ENCODE assay signal across 8 mouse cellular contexts in genomic region chr11:93884901-93885571, GRCm38 (mm10). TPM values are rescaled to one million over a fixed set of nuclear protein-coding genes. Genes with fewer than 3 reads are reported as not detected.
DNase-seq lines count a peak whose midpoint lies in the region; ATAC-seq and TF ChIP-seq lines count a peak whose summit lies in the region.

No protein-coding gene starts in this region.

- no peaks in the 10 kb centered on the region for H3K9me3 ChIP-seq in ES-E14 (ENCODE audit: control insufficient read depth, insufficient read depth, low read depth, low read length)
- H3K9me3 ChIP-seq in heart, embryonic 16.5 days (replicated peaks; ENCODE audit: control insufficient read depth, low read length) = no peaks in the 10 kb centered on the region

- H3K27ac ChIP-seq in ES-E14 (ENCODE audit: insufficient read depth, low read depth, low read length, poor library complexity, severe bottlenecking) = peak overlapping the region; percentile 94
- H3K27ac ChIP-seq in brown adipose tissue, adult 24 weeks (replicated peaks; ENCODE audit: low read depth, low read length) = peak overlapping the region; percentile 68
- H3K27ac ChIP-seq in heart, embryonic 16.5 days (ENCODE audit: low read length) = peak overlapping the region; percentile 96

- ATAC-seq in erythroid progenitor cell, adult 5-6 weeks (replicated peaks; ENCODE audit: low FRiP score, poor library complexity, severe bottlenecking) = peak; percentile 73
- peak; percentile 47 for ATAC-seq in heart, embryonic 16.5 days (replicated peaks; ENCODE audit: extremely low read depth, insufficient read depth, low FRiP score)
- peak; percentile 57 for ATAC-seq in neutrophil, adult 5-6 weeks (ENCODE audit: extremely low read depth, insufficient number of reproducible peaks, low FRiP score, poor library complexity, severe bottlenecking)

- TF ChIP-seq CTCF in lung, adult 2 months (IDR thresholded peaks at IDR 0.05; ENCODE audit: insufficient read depth, low read length) = no peak

- in situ Hi-C loops in ES-E14 (cut with MboI; ENCODE audit: low sequenced_read_pairs in 2 of 2, unreplicated experiment in 2 of 2) = no loop called here

- DNase-seq in ES-E14 (ENCODE audit: low read depth, low spot score) = peak; percentile 60
- DNase-seq in kidney, postnatal 4 days = peak; percentile 69 to 79
- no peak for DNase-seq in lung, adult 2 months
- DNase-seq in thymus, postnatal 14 days = peak; percentile 84

- under 1% methylated on average over 80 of the region's 81 CpGs for WGBS in heart, embryonic 16.5 days
- WGBS in lung, adult 2 months = 1% methylated on average over 81 of the region's 81 CpGs

- H3K4me3 ChIP-seq in ES-E14 (ENCODE audit: insufficient read depth in 1 of 2, low read depth in 1 of 2, low read length in 2 of 2, poor library complexity in 1 of 2, severe bottlenecking in 1 of 2) = peak overlapping the region; percentile 82 to 86
- H3K4me3 ChIP-seq in brown adipose tissue, adult 24 weeks (ENCODE audit: insufficient read depth, low read depth, low read length) = peak overlapping the region; percentile 90
- H3K4me3 ChIP-seq in heart, embryonic 16.5 days (ENCODE audit: low read length) = peak overlapping the region; percentile 100
- peak overlapping the region; percentile 99 for H3K4me3 ChIP-seq in lung, adult 2 months (replicated peaks; ENCODE audit: extremely low read depth, low read depth, low read length)

- no peaks in the 10 kb centered on the region for H3K27me3 ChIP-seq in heart, embryonic 16.5 days (ENCODE audit: control insufficient read depth, insufficient read depth, low read length)

- H3K4me2 ChIP-seq in heart, embryonic 16.5 days (ENCODE audit: low read depth, low read length) = peak overlapping the region; percentile 70

- peak overlapping the region; percentile 98 for H3K9ac ChIP-seq in ES-E14 (ENCODE audit: insufficient read depth, low read depth, low read length, poor library complexity, severe bottlenecking)
- H3K9ac ChIP-seq in heart, embryonic 16.5 days (ENCODE audit: low read length) = peak overlapping the region; percentile 87

- no peak for TF ChIP-seq POLR2A in lung, adult 2 months (IDR thresholded peaks at IDR 0.05; ENCODE audit: borderline replicate concordance, extremely low read depth, low read depth, low read length)

- peaks cover 0 to 6% of the 10 kb centered on the region in 2 experiments; a peak in 1 of 4 replicates for H3K4me1 ChIP-seq in ES-E14 (ENCODE audit: control insufficient read depth in 2 of 2, insufficient read depth in 2 of 2, low read length in 2 of 2, poor library complexity in 1 of 2)
- H3K4me1 ChIP-seq in brown adipose tissue, adult 24 weeks (ENCODE audit: control insufficient read depth, insufficient read depth, insufficient read length, low read length) = no peaks in the 10 kb centered on the region
- peaks cover 16% of the 10 kb centered on the region for H3K4me1 ChIP-seq in heart, embryonic 16.5 days (ENCODE audit: control insufficient read depth, insufficient read depth, low read length)
- H3K4me1 ChIP-seq in lung, adult 2 months (ENCODE audit: control insufficient read depth, insufficient read depth, low read length) = peaks cover 7% of the 10 kb centered on the region; the same call in 1 of the 2 replicates

- peaks cover 6% of the 10 kb centered on the region for H3K36me3 ChIP-seq in ES-E14 (ENCODE audit: control insufficient read depth, insufficient read depth, low read length, poor library complexity, severe bottlenecking)
- H3K36me3 ChIP-seq in heart, embryonic 16.5 days (ENCODE audit: control insufficient read depth, insufficient read depth) = peaks cover 5% of the 10 kb centered on the region

TF ChIP-seq in ES-E14, 5 proteins besides CTCF, POLR2A, EP300 and RAD21:
- TF ChIP-seq ZNF384 (IDR thresholded peaks at IDR 0.05; ENCODE audit: low read depth, low read length) (no peak), ZC3H11A (IDR thresholded peaks at IDR 0.05; ENCODE audit: borderline replicate concordance, low read depth, low read length) (no peak), HCFC1 (IDR thresholded peaks at IDR 0.05; ENCODE audit: borderline replicate concordance, insufficient read depth, low read length) (peak; percentile 60; the same call in 1 of the 2 replicates), CHD2 (IDR thresholded peaks at IDR 0.05; ENCODE audit: low read depth, low read length) (no peak)

RNA-seq across cellular contexts. Expression of gene Utp18, which starts 0.5 kb away (rescaled TPM):
- 30.0 and 48.2 TPM in 2 replicates for total RNA-seq in ES-E14 (2012; rRNA removed)
- polyA plus RNA-seq in brown adipose tissue, adult 24 weeks (2012; ENCODE audit: insufficient read depth, insufficient read length, missing spikeins) = 11.6 and 12.6 TPM in 2 replicates
- total RNA-seq in erythroid progenitor cell, adult 5-6 weeks (2015; ENCODE audit: low replicate concordance) = 8.4 and 17.3 TPM in 2 replicates
- total RNA-seq in erythroid progenitor cell, adult 5-6 weeks (2017; ENCODE audit: low replicate concordance) = 14.0 and 17.4 TPM in 2 replicates
- polyA plus RNA-seq in heart, embryonic 16.5 days (2015; fragmentation: Nextera tagmentation; extraction: Ambion mirVana) = 16.8 and 17.0 TPM in 2 replicates
- polyA plus RNA-seq in lung, adult 2 months (2012; rRNA removed) = 2.5 and 3.6 TPM in 2 replicates
- 30.2 and 38.8 TPM in 2 replicates for total RNA-seq in neutrophil, adult 5-6 weeks (2017)

RNA-seq across cellular contexts. Expression of gene Mbtd1, which starts 0.6 kb away (rescaled TPM):
- total RNA-seq in ES-E14 (2012; rRNA removed) = 68.0 and 69.5 TPM in 2 replicates
- polyA plus RNA-seq in brown adipose tissue, adult 24 weeks (2012; ENCODE audit: insufficient read depth, insufficient read length, missing spikeins) = 6.1 and 12.5 TPM in 2 replicates
- total RNA-seq in erythroid progenitor cell, adult 5-6 weeks (2015; ENCODE audit: low replicate concordance) = 16.3 and 16.6 TPM in 2 replicates
- total RNA-seq in erythroid progenitor cell, adult 5-6 weeks (2017; ENCODE audit: low replicate concordance) = 9.6 and 13.4 TPM in 2 replicates
- 17.6 and 20.0 TPM in 2 replicates for polyA plus RNA-seq in heart, embryonic 16.5 days (2015; fragmentation: Nextera tagmentation; extraction: Ambion mirVana)
- polyA plus RNA-seq in lung, adult 2 months (2012; rRNA removed) = 2.7 and 4.8 TPM in 2 replicates
- 59.0 and 68.0 TPM in 2 replicates for total RNA-seq in neutrophil, adult 5-6 weeks (2017)
